Mouse (Mus musculus) heart, postnatal 0 days (tissue): ENCODE data around the gene Abcc3. TPM values are rescaled to one million over a fixed set of nuclear protein-coding genes. Genes with fewer than 3 reads are reported as not detected.

Experiments
- ATAC-seq: fragments of 200-750 bp; cut with Nextera tagmentation; 2 replicates; pipeline ENCODE4 v1.8.0; 2017; ENCODE audit warnings: low read depth, moderate number of reproducible peaks, moderate library complexity; ENCODE audit not compliant: insufficient read depth
- DNase-seq: peaks from one replicate; pipeline ENCODE4 v3.0.0-alpha.2; 2016; ENCODE audit warnings: low spot score
- H3K27ac ChIP-seq: fragments of 300-500 bp; sonication (generic); 2 replicates; pipeline ENCODE4 v1.5.1; 2014; ENCODE audit warnings: low read depth, mild to moderate bottlenecking
- H3K27me3 ChIP-seq: fragments of 300-500 bp; sonication (generic); 2 replicates; pipeline ENCODE4 v1.6.1; 2014; ENCODE audit warnings: low read length, mixed read lengths; ENCODE audit not compliant: control insufficient read depth, insufficient read depth
- H3K36me3 ChIP-seq: fragments of 300-500 bp; sonication (generic); replicated peaks from 2 replicates; pipeline ENCODE4 v1.6.1; 2014; ENCODE audit warnings: low read length, mixed read lengths; ENCODE audit not compliant: control insufficient read depth, insufficient read depth
- H3K4me1 ChIP-seq: fragments of 300-500 bp; sonication (generic); 2 replicates; pipeline ENCODE4 v1.6.1; 2014; ENCODE audit warnings: antibody characterized with exemption; ENCODE audit not compliant: control insufficient read depth, insufficient read depth
- H3K4me2 ChIP-seq: fragments of 300-500 bp; sonication (generic); 2 replicates; pipeline ENCODE4 v1.6.1; 2014; ENCODE audit warnings: low read depth, mild to moderate bottlenecking, low read length, moderate library complexity
- H3K4me3 ChIP-seq: fragments of 300-500 bp; sonication (generic); 2 replicates; pipeline ENCODE4 v1.5.1; 2014; ENCODE audit warnings: low read depth, low read length
- H3K9ac ChIP-seq: fragments of 300-500 bp; sonication (generic); replicated peaks from 2 replicates; pipeline ENCODE4 v1.6.1; 2014; ENCODE audit warnings: low read depth, low read length, mixed read lengths
- H3K9me3 ChIP-seq: fragments of 300-500 bp; sonication (generic); replicated peaks from 2 replicates; pipeline ENCODE4 v1.6.1; 2016; ENCODE audit warnings: low read length; ENCODE audit not compliant: control insufficient read depth
- CTCF ChIP-seq: IDR thresholded peaks from 2 replicates; pipeline ENCODE4 v1.5.1; 2016; ENCODE audit warnings: antibody characterized with exemption, control low read depth, low read depth
- EP300 ChIP-seq: IDR thresholded peaks from 2 replicates; pipeline ENCODE4 v1.6.1; 2016; ENCODE audit warnings: antibody characterized with exemption, low read depth
- WGBS: fragments of 180-500 bp; shearing (Covaris S2); extraction: QIAGEN DNeasy Blood & Tissue Kit; methylation state at CpG from one replicate; pipeline ENCODE4 v1.1.7; 2014; 5-methylcytosine and 5-hydroxymethylcytosine counted together
- polyA plus RNA-seq: library from polyadenylated mRNA; unstranded; fragments of >200 nt; fragmentation: Nextera tagmentation; extraction: Ambion mirVana; gene quantifications from 2 replicates; pipeline ENCODE4 v1.2.1, GENCODE M21; 2015
- total RNA-seq: library from RNA; depleted of rRNA; stranded (reverse); fragments of >200 nt; gene quantifications from 2 replicates; pipeline ENCODE4 v1.2.3, GENCODE M21; 2014; ENCODE audit warnings: low replicate concordance

Gene Abcc3
- total and polyA plus RNA-seq, 2 experiments from 2014 or later, result 0.72 to 14.5 TPM

DNA sequence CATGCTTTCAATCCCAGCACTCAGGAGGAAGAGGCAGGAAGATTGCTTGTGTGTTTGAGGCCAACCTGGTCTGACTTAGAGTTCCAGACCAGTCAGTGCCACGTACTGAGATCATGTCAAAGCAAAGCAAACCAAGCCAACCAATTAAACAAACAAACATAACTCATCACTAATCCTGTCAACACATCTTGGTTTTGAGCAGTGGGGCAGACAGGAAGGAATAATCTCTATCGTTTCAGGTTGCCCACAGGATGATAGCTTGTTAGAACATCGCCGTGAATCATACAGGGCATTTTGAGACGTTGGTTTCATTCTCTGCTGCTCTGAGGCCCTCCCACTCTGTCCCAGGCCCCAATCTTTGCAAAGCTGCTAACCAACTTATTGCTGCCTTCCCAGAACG lies 22.8 kb downstream of the Abcc3 start:
- H3K4me1 ChIP-seq, result no peaks in the 10 kb centered on the region
- WGBS, result 61% methylated on average over 6 of the region's 6 CpGs

DNA sequence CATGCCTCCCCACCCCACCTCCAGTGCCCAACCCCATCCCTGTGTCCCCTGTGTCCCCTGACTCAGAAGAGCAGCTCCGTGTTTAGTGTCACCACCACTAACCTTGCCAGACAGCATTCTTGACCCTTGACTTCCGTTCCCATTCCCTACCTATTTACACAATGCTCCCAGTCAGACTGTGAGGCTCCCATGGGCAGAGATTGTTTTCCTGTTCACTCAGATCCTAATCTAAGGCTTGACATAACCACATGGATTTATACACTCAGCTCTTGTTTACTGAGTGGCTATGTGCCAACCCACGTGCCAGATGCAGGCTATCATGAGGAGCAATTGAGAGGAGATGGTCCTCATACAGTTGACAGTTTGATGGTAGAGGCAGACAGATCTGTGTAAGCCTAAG lies 27.5 kb downstream of the Abcc3 start:
- H3K27me3 ChIP-seq, result no peaks in the 10 kb centered on the region
- DNase-seq (no peak), ATAC-seq (no peak)
- no peak overlapping the region for H3K4me3 ChIP-seq
- no peak overlapping the region for H3K27ac ChIP-seq
- no peaks in the 10 kb centered on the region for H3K4me1 ChIP-seq
- no peak overlapping the region for H3K4me2 ChIP-seq
- no peaks in the 10 kb centered on the region for H3K36me3 ChIP-seq
- no peaks in the 10 kb centered on the region for H3K9me3 ChIP-seq
- WGBS, result 52% methylated on average over 3 of the region's 3 CpGs
- TF ChIP-seq EP300, result no peak
- no peak for TF ChIP-seq CTCF
- no peak overlapping the region for H3K9ac ChIP-seq

More for the DNA sequence above, 22.8 kb downstream of the Abcc3 start:
- 0 out of 2 replicates have a peak, but pooled peaks cover 4% of the 10 kb centered on the region for H3K27me3 ChIP-seq
- DNase-seq (no peak), ATAC-seq (no peak)
- H3K9ac ChIP-seq, result no peak overlapping the region
- TF ChIP-seq EP300, result no peak
- no peak for TF ChIP-seq CTCF
- no peaks in the 10 kb centered on the region for H3K36me3 ChIP-seq
- no peak overlapping the region for H3K27ac ChIP-seq
- H3K4me3 ChIP-seq, result no peak overlapping the region
- no peaks in the 10 kb centered on the region for H3K9me3 ChIP-seq
- H3K4me2 ChIP-seq, result no peak overlapping the region

DNA sequence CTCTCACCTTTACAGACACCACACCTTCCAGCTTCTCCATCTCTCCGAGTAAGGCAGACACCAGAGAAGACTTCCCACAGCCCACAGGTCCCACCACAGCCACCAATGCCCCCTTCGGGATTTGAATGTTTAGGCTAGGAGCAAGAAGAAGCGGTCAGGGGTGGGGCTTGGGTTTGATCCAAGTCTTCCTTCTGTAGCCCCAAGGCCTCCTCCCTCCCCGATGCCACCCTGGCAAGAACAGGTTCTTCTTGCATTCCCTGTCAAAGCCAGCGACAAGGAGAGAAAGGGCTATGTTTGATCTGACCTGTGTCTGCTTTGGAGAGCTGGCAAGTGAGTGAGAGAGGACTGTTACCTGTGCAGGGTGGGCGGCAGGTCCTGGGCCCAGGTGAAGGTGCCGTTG lies 29.1 kb downstream of the Abcc3 start:
- Histone ChIP-seq H3K27ac (no peak overlapping the region), H3K9ac (no peak overlapping the region), H3K4me2 (no peak overlapping the region), H3K9me3 (no peaks in the 10 kb centered on the region), H3K27me3 (no peaks in the 10 kb centered on the region), H3K4me1 (no peaks in the 10 kb centered on the region), H3K36me3 (no peaks in the 10 kb centered on the region), H3K4me3 (no peak overlapping the region)
- DNase-seq (no peak), ATAC-seq (no peak)
- WGBS, result 68% methylated on average over 7 of the region's 7 CpGs
- no peak for TF ChIP-seq CTCF
- TF ChIP-seq EP300, result no peak

DNA sequence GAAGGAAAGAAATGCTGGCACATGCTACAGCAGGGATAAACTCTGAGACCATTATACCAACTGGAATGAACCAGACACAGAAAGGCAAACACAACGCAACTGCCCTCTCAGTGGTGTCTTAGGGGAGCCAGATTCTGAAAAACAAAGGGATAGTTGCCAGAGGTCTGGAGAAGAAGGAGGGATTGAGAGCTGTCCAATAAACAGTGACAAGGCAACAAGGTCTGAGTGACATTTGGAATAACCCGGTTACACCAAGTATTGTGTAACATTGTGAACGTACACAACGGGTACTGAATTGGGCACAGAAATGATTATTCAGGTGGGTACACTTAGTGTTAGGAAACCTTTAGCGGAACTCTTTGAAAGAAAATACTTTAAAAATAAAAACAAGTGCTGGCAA lies 30.7 kb downstream of the Abcc3 start:
- H3K9ac ChIP-seq, result no peak overlapping the region
- WGBS, result 88% methylated on average over 5 of the region's 5 CpGs

DNA sequence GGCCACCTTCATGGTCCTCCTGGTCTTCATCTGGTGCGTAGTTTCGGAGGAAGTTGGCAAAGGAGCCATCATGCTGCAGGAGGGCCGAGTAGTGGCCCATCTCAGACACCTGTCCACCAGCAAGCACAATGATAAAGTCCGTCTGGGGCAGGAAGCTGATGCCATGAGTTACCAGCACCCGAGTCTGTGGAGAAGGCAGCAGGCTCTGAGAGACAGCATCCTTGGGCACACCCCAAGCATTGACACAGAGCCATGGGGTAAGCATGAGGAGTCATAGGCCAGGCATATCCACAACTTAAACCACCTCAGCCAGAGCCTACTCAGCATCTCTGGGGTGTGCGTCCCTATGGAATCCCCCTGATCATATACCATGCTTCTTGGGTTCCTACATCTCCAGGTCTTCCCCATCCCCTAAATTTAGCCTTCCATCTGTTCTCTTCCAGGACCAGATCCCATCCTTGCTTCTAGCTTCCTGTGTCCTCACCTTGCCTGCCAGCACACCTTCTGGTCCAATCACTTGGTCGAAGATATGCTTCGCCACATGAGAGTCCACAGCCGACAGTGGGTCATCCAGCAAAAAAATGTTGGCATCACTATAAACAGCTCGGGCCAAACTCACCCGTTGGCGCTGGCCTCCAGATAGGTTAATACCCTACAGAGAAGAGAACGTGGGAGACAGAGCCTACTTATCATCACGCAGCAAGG lies 31.5 kb downstream of the Abcc3 start:
- Histone ChIP-seq H3K4me1 (no peaks in the 10 kb centered on the region), H3K27ac (no peak overlapping the region), H3K36me3 (no peaks in the 10 kb centered on the region), H3K4me2 (no peak overlapping the region), H3K9me3 (no peaks in the 10 kb centered on the region), H3K27me3 (no peaks in the 10 kb centered on the region), H3K9ac (no peak overlapping the region), H3K4me3 (no peak overlapping the region)
- ATAC-seq (no peak), DNase-seq (no peak)
- TF ChIP-seq CTCF, result no peak
- TF ChIP-seq EP300, result no peak
- WGBS, result 86% methylated on average over 14 of the region's 14 CpGs

More for the DNA sequence above, 30.7 kb downstream of the Abcc3 start:
- no peak for ATAC-seq
- TF ChIP-seq CTCF (no peak), EP300 (no peak)
- no peak for DNase-seq
- H3K4me3 ChIP-seq, result no peak overlapping the region
- H3K36me3 ChIP-seq, result no peaks in the 10 kb centered on the region
- H3K27me3 ChIP-seq, result no peaks in the 10 kb centered on the region
- H3K4me1 ChIP-seq, result no peaks in the 10 kb centered on the region
- no peaks in the 10 kb centered on the region for H3K9me3 ChIP-seq
- no peak overlapping the region for H3K4me2 ChIP-seq
- no peak overlapping the region for H3K27ac ChIP-seq

DNA sequence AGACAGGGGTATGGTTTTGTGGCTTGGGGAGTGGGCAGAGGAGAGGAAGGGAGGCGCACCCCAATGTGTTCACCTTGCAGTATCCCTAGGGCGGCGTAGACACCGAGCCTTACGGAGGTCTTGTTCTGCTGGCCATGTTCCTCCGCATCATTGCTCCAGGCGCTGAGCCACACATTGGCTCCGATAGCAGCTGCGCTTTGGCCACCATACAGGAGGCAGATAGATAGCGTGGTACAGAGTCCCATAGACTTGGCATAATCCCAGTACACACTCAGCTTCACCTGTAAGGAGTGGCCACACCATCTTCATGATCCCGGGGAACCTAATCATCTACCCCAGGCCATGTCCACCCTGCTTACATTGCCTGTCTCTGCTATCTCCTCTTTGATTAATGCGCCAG lies 33.6 kb downstream of the Abcc3 start:
- DNase-seq (no peak), ATAC-seq (no peak)
- no peak overlapping the region for H3K4me3 ChIP-seq
- no peak overlapping the region for H3K27ac ChIP-seq
- no peaks in the 10 kb centered on the region for H3K36me3 ChIP-seq
- TF ChIP-seq CTCF (no peak), EP300 (no peak)
- no peaks in the 10 kb centered on the region for H3K9me3 ChIP-seq
- no peaks in the 10 kb centered on the region for H3K4me1 ChIP-seq
- no peak overlapping the region for H3K4me2 ChIP-seq
- H3K9ac ChIP-seq, result no peak overlapping the region
- no peaks in the 10 kb centered on the region for H3K27me3 ChIP-seq
- 84% methylated on average over 12 of the region's 12 CpGs for WGBS
